Mouse (Mus musculus): Measurements from ENCODE around the gene Arhgap29. TPM values are rescaled to one million over a fixed set of nuclear protein-coding genes. Genes with fewer than 3 reads are reported as not detected.

The Arhgap29 gene
- total and polyA plus RNA-seq, 2 experiments from 2014 or later: 12.8 to 35.9 TPM

DNA sequence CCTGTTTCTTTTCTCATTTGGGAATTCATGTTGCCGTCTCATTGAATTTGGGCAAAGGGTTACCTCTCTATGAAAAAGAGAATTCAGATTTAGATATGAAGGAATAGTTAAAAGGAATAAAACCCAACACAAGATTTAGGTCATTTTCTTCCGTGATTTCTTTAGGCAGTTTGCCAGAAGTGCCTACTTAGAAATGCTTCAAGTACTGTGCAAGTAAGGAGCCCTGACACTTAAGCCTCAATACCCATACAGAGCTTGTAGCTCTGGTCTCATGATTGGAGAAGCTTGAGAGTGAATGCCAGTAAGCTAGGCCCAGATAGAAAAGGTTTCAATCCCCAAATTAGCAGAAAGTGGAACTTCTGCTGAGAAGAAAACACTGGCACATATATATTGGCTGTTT lies 2.1 kb downstream of the Arhgap29 start:
- no peak overlapping the region for H3K9ac ChIP-seq
- 0 out of 2 replicates have a peak, but pooled peaks cover 3% of the 10 kb centered on the region for H3K4me1 ChIP-seq (ENCODE audit: insufficient read depth)
- DNase-seq: no peak
- H3K27ac ChIP-seq (ENCODE audit: low read depth, low read length): no peak overlapping the region
- no peaks in the 10 kb centered on the region for H3K9me3 ChIP-seq (ENCODE audit: low read length)
- 0 out of 2 replicates have a peak, but pooled peaks cover 10% of the 10 kb centered on the region for H3K27me3 ChIP-seq (ENCODE audit: insufficient read depth, low read length)
- TF ChIP-seq CTCF (IDR thresholded peaks at IDR 0.05; ENCODE audit: low read depth): no peak
- H3K4me3 ChIP-seq (ENCODE audit: low read depth, low read length): 0 out of 2 replicates have a peak overlapping the region, but pooled peaks have one; percentile 53
- H3K4me2 ChIP-seq (ENCODE audit: low read depth): peak overlapping the region; percentile 74
- no peaks in the 10 kb centered on the region for H3K36me3 ChIP-seq (ENCODE audit: insufficient read depth)
- ATAC-seq: no peak
- WGBS: 42% methylated on average over 2 of the region's 2 CpGs

GRCm38 (mm10) chr3:121955527-121955926 lies 3.2 kb downstream of the Arhgap29 start:
- Histone ChIP-seq H3K9me3 (ENCODE audit: low read length) (no peaks in the 10 kb centered on the region), H3K27ac (ENCODE audit: low read depth, low read length) (no peak overlapping the region), H3K36me3 (ENCODE audit: insufficient read depth) (no peaks in the 10 kb centered on the region), H3K4me3 (ENCODE audit: low read depth, low read length) (no peak overlapping the region), H3K27me3 (ENCODE audit: insufficient read depth, low read length) (0 out of 2 replicates have a peak, but pooled peaks cover 10% of the 10 kb centered on the region), H3K4me2 (ENCODE audit: low read depth) (no peak overlapping the region), H3K4me1 (ENCODE audit: insufficient read depth) (0 out of 2 replicates have a peak, but pooled peaks cover 3% of the 10 kb centered on the region), H3K9ac (no peak overlapping the region)
- no peak for DNase-seq
- no peak for ATAC-seq
- TF ChIP-seq CTCF (IDR thresholded peaks at IDR 0.05; ENCODE audit: low read depth): no peak
- WGBS: 94% methylated on average over 4 of the region's 4 CpGs

GRCm38 (mm10) chr3:121956789-121957188 lies 4.4 kb downstream of the Arhgap29 start:
- peak; percentile 37; the same call in 1 of the 2 replicates for TF ChIP-seq CTCF (IDR thresholded peaks at IDR 0.05; ENCODE audit: low read depth)
- H3K27ac ChIP-seq (ENCODE audit: low read depth, low read length): no peak overlapping the region
- no peak overlapping the region for H3K4me2 ChIP-seq (ENCODE audit: low read depth)
- H3K27me3 ChIP-seq (ENCODE audit: insufficient read depth, low read length): 0 out of 2 replicates have a peak, but pooled peaks cover 10% of the 10 kb centered on the region
- H3K4me3 ChIP-seq (ENCODE audit: low read depth, low read length): no peak overlapping the region
- no peak overlapping the region for H3K9ac ChIP-seq
- ATAC-seq (no peak), DNase-seq (no peak)
- no peaks in the 10 kb centered on the region for H3K9me3 ChIP-seq (ENCODE audit: low read length)
- 79% methylated on average over 7 of the region's 7 CpGs for WGBS
- no peaks in the 10 kb centered on the region for H3K36me3 ChIP-seq (ENCODE audit: insufficient read depth)
- 0 out of 2 replicates have a peak, but pooled peaks cover 3% of the 10 kb centered on the region for H3K4me1 ChIP-seq (ENCODE audit: insufficient read depth)

- Histone ChIP-seq H3K4me2 (ENCODE audit: low read depth) (no peak overlapping the region), H3K4me3 (ENCODE audit: low read depth, low read length) (no peak overlapping the region), H3K4me1 (ENCODE audit: insufficient read depth) (0 out of 2 replicates have a peak, but pooled peaks cover 3% of the 10 kb centered on the region), H3K27me3 (ENCODE audit: insufficient read depth, low read length) (0 out of 2 replicates have a peak, but pooled peaks cover 5% of the 10 kb centered on the region), H3K27ac (ENCODE audit: low read depth, low read length) (no peak overlapping the region), H3K36me3 (ENCODE audit: insufficient read depth) (no peaks in the 10 kb centered on the region), H3K9me3 (ENCODE audit: low read length) (no peaks in the 10 kb centered on the region), H3K9ac (no peak overlapping the region)
- no peak for TF ChIP-seq CTCF (IDR thresholded peaks at IDR 0.05; ENCODE audit: low read depth)
- ATAC-seq (peak; percentile 44; the same call in 1 of the 2 replicates), DNase-seq (peak; percentile 39)
- 73% methylated on average over 2 of the region's 2 CpGs for WGBS
Observed at GRCm38 (mm10) chr3:121957606-121958344, 5.4 kb downstream of the Arhgap29 start.

DNA sequence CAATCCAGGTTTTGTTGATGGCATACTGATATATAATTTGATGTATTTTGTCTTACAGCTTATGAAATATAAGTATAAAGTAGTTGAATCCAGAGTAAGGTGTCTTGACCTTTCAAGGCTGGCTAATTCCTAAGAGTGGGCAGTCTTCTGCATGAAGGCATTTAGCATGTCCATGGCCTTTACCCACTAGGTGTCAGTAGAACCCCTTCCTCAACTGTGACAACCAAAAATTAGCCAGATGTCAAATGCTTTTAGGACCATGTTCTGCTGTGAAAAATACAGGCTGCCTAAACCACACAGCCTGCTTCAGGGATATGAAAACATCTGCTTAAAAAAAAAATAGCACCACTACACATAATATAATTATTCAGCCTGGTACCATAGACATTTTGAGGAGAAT lies 11.8 kb downstream of the Arhgap29 start:
- no peak overlapping the region for H3K9ac ChIP-seq
- H3K4me2 ChIP-seq (ENCODE audit: low read depth): no peak overlapping the region
- no peaks in the 10 kb centered on the region for H3K27me3 ChIP-seq (ENCODE audit: insufficient read depth, low read length)
- H3K36me3 ChIP-seq (ENCODE audit: insufficient read depth): no peaks in the 10 kb centered on the region
- DNase-seq: peak; percentile 69
- H3K4me3 ChIP-seq (ENCODE audit: low read depth, low read length): no peak overlapping the region
- no peak overlapping the region for H3K27ac ChIP-seq (ENCODE audit: low read depth, low read length)
- 0 out of 2 replicates have a peak, but pooled peaks cover 5% of the 10 kb centered on the region for H3K4me1 ChIP-seq (ENCODE audit: insufficient read depth)
- peak; percentile 83 for TF ChIP-seq CTCF (IDR thresholded peaks at IDR 0.05; ENCODE audit: low read depth)
- peak; percentile 41; the same call in 1 of the 2 replicates for ATAC-seq
- H3K9me3 ChIP-seq (ENCODE audit: low read length): no peaks in the 10 kb centered on the region

DNA sequence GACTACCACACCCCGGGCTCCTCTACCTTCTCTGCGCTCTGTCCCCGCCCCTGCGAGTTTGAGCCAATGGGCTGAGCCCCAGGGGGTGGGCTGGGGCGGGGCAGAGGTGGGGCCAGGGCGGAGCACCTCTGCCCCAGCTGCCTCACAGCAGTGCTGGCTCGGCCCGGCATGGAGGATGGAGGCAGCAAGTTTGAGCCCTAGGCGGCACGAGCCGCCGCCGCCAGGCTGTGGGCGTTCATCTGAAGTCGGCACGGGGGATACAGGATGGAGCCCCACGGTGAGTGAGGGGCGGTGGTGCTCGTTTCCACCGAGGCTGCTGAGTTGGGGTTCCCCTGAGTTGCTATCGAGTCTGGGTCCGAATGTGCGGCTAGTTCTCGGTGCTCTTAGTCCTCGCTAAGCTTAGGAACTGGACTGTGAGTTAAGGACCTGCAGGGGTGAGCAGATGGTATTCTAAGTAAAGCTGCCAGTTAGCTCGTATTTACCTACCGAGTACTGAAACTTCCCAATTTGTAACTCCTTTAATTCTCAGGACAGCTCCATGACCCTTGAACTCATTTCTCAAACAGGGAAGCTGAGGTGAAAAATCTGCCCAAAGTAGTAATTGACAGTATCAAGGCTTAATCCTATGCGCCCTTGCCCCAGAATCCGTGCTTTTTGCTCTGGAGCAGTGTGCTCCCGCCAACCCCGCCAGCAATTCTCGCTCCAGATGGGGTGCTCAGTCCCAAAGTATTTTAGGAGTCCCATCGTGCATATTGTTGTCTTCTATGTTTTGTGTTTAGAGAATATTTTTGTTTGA lies 15.5 kb downstream of the Arhgap29 start:
- ATAC-seq (peak; percentile 92), DNase-seq (peak; percentile 62)
- Histone ChIP-seq H3K4me3 (ENCODE audit: low read depth, low read length) (peak overlapping the region; percentile 51), H3K9me3 (ENCODE audit: low read length) (no peaks in the 10 kb centered on the region), H3K4me2 (ENCODE audit: low read depth) (peak overlapping the region; percentile 80), H3K4me1 (ENCODE audit: insufficient read depth) (0 out of 2 replicates have a peak, but pooled peaks cover 5% of the 10 kb centered on the region), H3K36me3 (ENCODE audit: insufficient read depth) (no peaks in the 10 kb centered on the region), H3K27me3 (ENCODE audit: insufficient read depth, low read length) (no peaks in the 10 kb centered on the region), H3K9ac (peak overlapping the region; percentile 53), H3K27ac (ENCODE audit: low read depth, low read length) (peak overlapping the region; percentile 35; the same call in 1 of the 2 replicates)
- 1% methylated on average over 33 of the region's 33 CpGs for WGBS
- TF ChIP-seq CTCF (IDR thresholded peaks at IDR 0.05; ENCODE audit: low read depth): no peak

Data from forebrain, postnatal 0 days (tissue).